Mouse (Mus musculus): ENCODE results near the gene Ugt2a1.

- TF ChIP-seq POLR2A (IDR thresholded peaks at IDR 0.05; ENCODE audit: control insufficient read depth, low read depth, low read length) (no peak), CTCF (IDR thresholded peaks at IDR 0.05; ENCODE audit: control insufficient read depth, insufficient read depth, insufficient replicate concordance, low read depth, low read length) (no peak)
Observed at GRCm38 (mm10) chr5:87482160-87482559, 8.5 kb downstream of the Ugt2a1 start, which contains the start of gene Ugt2a2.

Measured in testis, adult 2 months (tissue).